Mouse (Mus musculus) forebrain, embryonic 12.5 days (tissue): Measurements from ENCODE around the gene Stat2. TPM values are rescaled to one million over a fixed set of nuclear protein-coding genes. Genes with fewer than 3 reads are reported as not detected.
"Not testable (repeated sequence)": the region's sequence is repeated elsewhere in the genome, so short reads cannot be mapped to it uniquely, and the experiment has no call there.

Experiments used
- ATAC-seq: fragments of 200-750 bp; cut with Nextera tagmentation; 2 replicates; pipeline ENCODE4 v1.8.0; 2017; ENCODE audit warnings: moderate TSS enrichment; ENCODE audit not compliant: low FRiP score
- H3K27ac ChIP-seq: fragments of 300-500 bp; sonication (generic); 2 replicates; pipeline ENCODE4 v1.5.1; 2016; ENCODE audit warnings: mild to moderate bottlenecking
- H3K27me3 ChIP-seq: fragments of 300-500 bp; sonication (generic); 2 replicates; pipeline ENCODE4 v1.6.1; 2016; ENCODE audit warnings: mild to moderate bottlenecking
- H3K36me3 ChIP-seq: fragments of 300-500 bp; sonication (generic); replicated peaks from 2 replicates; pipeline ENCODE4 v1.6.1; 2016; ENCODE audit warnings: mild to moderate bottlenecking
- H3K4me1 ChIP-seq: fragments of 300-500 bp; sonication (generic); 2 replicates; pipeline ENCODE4 v1.6.1; 2016
- H3K4me2 ChIP-seq: fragments of 300-500 bp; sonication (generic); 2 replicates; pipeline ENCODE4 v1.6.1; 2016; ENCODE audit warnings: mild to moderate bottlenecking, moderate library complexity
- H3K4me3 ChIP-seq: fragments of 300-500 bp; sonication (generic); replicated peaks from 2 replicates; pipeline ENCODE4 v1.5.1; 2016; ENCODE audit warnings: mild to moderate bottlenecking
- H3K9ac ChIP-seq: fragments of 300-500 bp; sonication (generic); 2 replicates; pipeline ENCODE4 v1.6.1; 2016; ENCODE audit warnings: mild to moderate bottlenecking
- H3K9me3 ChIP-seq: fragments of 300-500 bp; sonication (generic); 2 replicates; pipeline ENCODE4 v1.6.1; 2016
- WGBS: fragments of 180-500 bp; shearing (Covaris S2); methylation state at CpG from one replicate; pipeline ENCODE4 v1.1.7; 2016; 5-methylcytosine and 5-hydroxymethylcytosine counted together
- polyA plus RNA-seq: library from polyadenylated mRNA; unstranded; fragments of >200 nt; fragmentation: Nextera tagmentation; extraction: Ambion mirVana; gene quantifications from 2 replicates; pipeline ENCODE4 v1.2.1, GENCODE M21; 2016

Stat2 gene
- polyA plus RNA-seq, 1 experiment from 2014 or later: 18.5 TPM

GRCm38 (mm10) chr10:128282886-128283450, 12.6 kb downstream of the Stat2 start:
- H3K27ac ChIP-seq: no peak overlapping the region
- H3K36me3 ChIP-seq: peaks cover 57% of the 10 kb centered on the region
- ATAC-seq: no peak
- H3K9me3 ChIP-seq: no peaks in the 10 kb centered on the region
- no peaks in the 10 kb centered on the region; the same call in 1 of the 2 replicates for H3K4me1 ChIP-seq
- 88% methylated on average over 20 of the region's 20 CpGs for WGBS
- no peak overlapping the region for H3K4me3 ChIP-seq
- H3K27me3 ChIP-seq: no peaks in the 10 kb centered on the region
- no peak overlapping the region for H3K4me2 ChIP-seq
- no peak overlapping the region for H3K9ac ChIP-seq

- no peaks in the 10 kb centered on the region for H3K27me3 ChIP-seq
- H3K27ac ChIP-seq: no peak overlapping the region
- no peaks in the 10 kb centered on the region; the same call in 1 of the 2 replicates for H3K4me1 ChIP-seq
- no peak overlapping the region for H3K9ac ChIP-seq
- H3K36me3 ChIP-seq: peaks cover 53% of the 10 kb centered on the region
- WGBS: 67% methylated on average over 31 of the region's 31 CpGs
- H3K4me3 ChIP-seq: no peak overlapping the region
- H3K4me2 ChIP-seq: no peak overlapping the region
- 0 out of 2 replicates have a peak, but pooled peaks have one; percentile 49 for ATAC-seq
- no peaks in the 10 kb centered on the region for H3K9me3 ChIP-seq
These were observed 13.5 kb downstream of the Stat2 start for GRCm38 (mm10) chr10:128283604-128284579.

GRCm38 (mm10) chr10:128290594-128290993, 20.2 kb downstream of the Stat2 start:
- H3K4me3 ChIP-seq, H3K9me3 ChIP-seq, H3K4me1 ChIP-seq, H3K9ac ChIP-seq, H3K4me2 ChIP-seq, H3K27me3 ChIP-seq, ATAC-seq, H3K27ac ChIP-seq: not testable (repeated sequence)
- WGBS: 75% methylated on average over 1 of the region's 1 CpGs
- peaks cover 29% of the 10 kb centered on the region for H3K36me3 ChIP-seq

GRCm38 (mm10) chr10:128296370-128297090, 26.2 kb downstream of the Stat2 start:
- Histone ChIP-seq H3K4me1 (0 out of 2 replicates have a peak, but pooled peaks cover 6% of the 10 kb centered on the region), H3K36me3 (peaks cover 11% of the 10 kb centered on the region; the same call in 1 of the 2 replicates), H3K4me3 (no peak overlapping the region), H3K9ac (no peak overlapping the region), H3K9me3 (no peaks in the 10 kb centered on the region), H3K27ac (no peak overlapping the region), H3K27me3 (0 out of 2 replicates have a peak, but pooled peaks cover 3% of the 10 kb centered on the region), H3K4me2 (no peak overlapping the region)
- ATAC-seq: no peak
- WGBS: 69% methylated on average over 13 of the region's 13 CpGs

GRCm38 (mm10) chr10:128297221-128297620, 26.9 kb downstream of the Stat2 start:
- H3K27me3 ChIP-seq: 0 out of 2 replicates have a peak, but pooled peaks cover 3% of the 10 kb centered on the region
- H3K27ac ChIP-seq: no peak overlapping the region
- no peak overlapping the region for H3K4me2 ChIP-seq
- H3K4me3 ChIP-seq: no peak overlapping the region
- no peaks in the 10 kb centered on the region for H3K9me3 ChIP-seq
- ATAC-seq: no peak
- 77% methylated on average over 4 of the region's 4 CpGs for WGBS
- H3K4me1 ChIP-seq: peaks cover 9% of the 10 kb centered on the region
- 0 out of 2 replicates have a peak, but pooled peaks cover 6% of the 10 kb centered on the region for H3K36me3 ChIP-seq
- no peak overlapping the region for H3K9ac ChIP-seq

- Histone ChIP-seq H3K9me3 (no peaks in the 10 kb centered on the region), H3K27me3 (0 out of 2 replicates have a peak, but pooled peaks cover 3% of the 10 kb centered on the region), H3K4me1 (peaks cover 13% of the 10 kb centered on the region), H3K27ac (no peak overlapping the region), H3K4me3 (no peak overlapping the region), H3K36me3 (0 out of 2 replicates have a peak, but pooled peaks cover 2% of the 10 kb centered on the region), H3K4me2 (no peak overlapping the region), H3K9ac (no peak overlapping the region)
- no peak for ATAC-seq
- WGBS: 81% methylated on average over 11 of the region's 11 CpGs
These were observed 27.3 kb downstream of the Stat2 start for GRCm38 (mm10) chr10:128297622-128298021.

GRCm38 (mm10) chr10:128298243-128298642, 27.9 kb downstream of the Stat2 start:
- H3K9ac ChIP-seq: no peak overlapping the region
- H3K4me3 ChIP-seq: no peak overlapping the region
- H3K9me3 ChIP-seq: no peaks in the 10 kb centered on the region
- H3K4me1 ChIP-seq: peaks cover 13% of the 10 kb centered on the region
- 80% methylated on average over 6 of the region's 6 CpGs for WGBS
- H3K27ac ChIP-seq: no peak overlapping the region
- 0 out of 2 replicates have a peak, but pooled peaks cover 3% of the 10 kb centered on the region for H3K27me3 ChIP-seq
- no peak for ATAC-seq
- no peaks in the 10 kb centered on the region for H3K36me3 ChIP-seq
- no peak overlapping the region for H3K4me2 ChIP-seq

- Histone ChIP-seq H3K27me3 (0 out of 2 replicates have a peak, but pooled peaks cover 3% of the 10 kb centered on the region), H3K4me3 (no peak within 1 kb of the TSS), H3K27ac (no peak within 1 kb of the TSS), H3K36me3 (no peaks in the 10 kb centered on the region), H3K4me2 (no peak within 1 kb of the TSS), H3K9me3 (no peaks in the 10 kb centered on the region), H3K4me1 (peaks cover 14% of the 10 kb centered on the region), H3K9ac (no peak within 1 kb of the TSS)
- ATAC-seq: no peak
- WGBS: 85% methylated on average over 11 of the region's 11 CpGs
These were observed 28.4 kb downstream of the Stat2 start, which contains the start of gene Il23a for GRCm38 (mm10) chr10:128298702-128299171. Il23a (minus strand) TSS chr10:128298752.

GRCm38 (mm10) chr10:128302357-128302756, 32.0 kb downstream of the Stat2 start:
- Histone ChIP-seq H3K36me3 (no peaks in the 10 kb centered on the region), H3K9ac (peak overlapping the region; percentile 71), H3K27me3 (0 out of 2 replicates have a peak, but pooled peaks cover 3% of the 10 kb centered on the region), H3K9me3 (no peaks in the 10 kb centered on the region), H3K27ac (peak overlapping the region; percentile 93), H3K4me3 (peak overlapping the region; percentile 54), H3K4me2 (peak overlapping the region; percentile 73), H3K4me1 (peaks cover 19% of the 10 kb centered on the region)
- ATAC-seq: no peak
- WGBS: 44% methylated on average over 3 of the region's 3 CpGs

GRCm38 (mm10) chr10:128302785-128303125, 32.4 kb downstream of the Stat2 start:
- Histone ChIP-seq H3K4me1 (peaks cover 19% of the 10 kb centered on the region), H3K9ac (peak overlapping the region; percentile 71), H3K27ac (peak overlapping the region; percentile 93), H3K4me2 (peak overlapping the region; percentile 73), H3K4me3 (peak overlapping the region; percentile 54), H3K27me3 (0 out of 2 replicates have a peak, but pooled peaks cover 3% of the 10 kb centered on the region), H3K36me3 (no peaks in the 10 kb centered on the region), H3K9me3 (no peaks in the 10 kb centered on the region)
- peak; percentile 53 for ATAC-seq
- WGBS: under 1% methylated on average over 9 of the region's 9 CpGs

- H3K4me1 ChIP-seq: peaks cover 19% of the 10 kb centered on the region
- H3K27ac ChIP-seq: peak within 1 kb of the TSS; percentile 93
- no peaks in the 10 kb centered on the region for H3K9me3 ChIP-seq
- 2% methylated on average over 37 of the region's 37 CpGs for WGBS
- H3K4me2 ChIP-seq: peak within 1 kb of the TSS; percentile 73
- ATAC-seq: peak; percentile 99
- H3K4me3 ChIP-seq: peak within 1 kb of the TSS; percentile 54
- peak within 1 kb of the TSS; percentile 71 for H3K9ac ChIP-seq
- peaks cover 6% of the 10 kb centered on the region for H3K36me3 ChIP-seq
- 0 out of 2 replicates have a peak, but pooled peaks cover 3% of the 10 kb centered on the region for H3K27me3 ChIP-seq
These were observed 33.0 kb downstream of the Stat2 start, which contains the start of gene Pan2 for GRCm38 (mm10) chr10:128303126-128304021. Pan2 (plus strand) TSS chr10:128303335.
